Mouse (Mus musculus) testis, adult 2 months (tissue): Measurements from ENCODE around the gene Cyp2u1. TPM values are rescaled to one million over a fixed set of nuclear protein-coding genes. Genes with fewer than 3 reads are reported as not detected.
A peak's percentile ranks its signal among the peaks of the same experiment; 100 is the strongest.
"Not testable (repeated sequence)": the region's sequence is repeated elsewhere in the genome, so short reads cannot be mapped to it uniquely, and the experiment has no call there.

ENCODE experiments used
- H3K27ac ChIP-seq: fragments of 200-500 bp; 2 replicates; pipeline ENCODE4 v1.5.1; 2012; ENCODE audit warnings: low read depth, low read length; ENCODE audit not compliant: control insufficient read depth, insufficient read depth
- H3K27me3 ChIP-seq: fragments of 200-500 bp; 2 replicates; pipeline ENCODE4 v1.6.1; 2012; ENCODE audit warnings: mild to moderate bottlenecking, low read length, moderate library complexity; ENCODE audit not compliant: control insufficient read depth, insufficient read depth
- H3K36me3 ChIP-seq: fragments of 200-500 bp; 2 replicates; pipeline ENCODE4 v1.6.1; 2012; ENCODE audit warnings: mild to moderate bottlenecking, low read length; ENCODE audit not compliant: control insufficient read depth, insufficient read depth
- H3K4me1 ChIP-seq: fragments of 200-500 bp; 2 replicates; pipeline ENCODE4 v1.6.1; 2012; ENCODE audit warnings: low read length; ENCODE audit not compliant: control insufficient read depth, insufficient read depth
- H3K4me3 ChIP-seq: fragments of 200-500 bp; 2 replicates; pipeline ENCODE4 v1.5.1; 2012; ENCODE audit warnings: low read depth, mild to moderate bottlenecking, low read length, moderate library complexity, mixed read lengths; ENCODE audit not compliant: control insufficient read depth
- CTCF ChIP-seq: fragments of 200-500 bp; IDR thresholded peaks from 2 replicates; pipeline ENCODE4 v1.5.1; 2012; ENCODE audit warnings: low read depth, mild to moderate bottlenecking, inconsistent platforms, low read length, moderate library complexity; ENCODE audit not compliant: control insufficient read depth, insufficient read depth, insufficient replicate concordance
- POLR2A ChIP-seq: fragments of 200-500 bp; IDR thresholded peaks from 2 replicates; pipeline ENCODE4 v1.6.1; 2012; ENCODE audit warnings: low read depth, mild to moderate bottlenecking, inconsistent platforms, low read length, moderate library complexity; ENCODE audit not compliant: control insufficient read depth
- polyA plus RNA-seq: library from polyadenylated mRNA; depleted of rRNA; stranded (reverse); fragments of >200 nt; gene quantifications from 2 replicates; pipeline ENCODE4 v1.2.3, GENCODE M21; 2012

Gene Cyp2u1
- polyA plus RNA-seq, 1 experiment, result 4.6 TPM

DNA sequence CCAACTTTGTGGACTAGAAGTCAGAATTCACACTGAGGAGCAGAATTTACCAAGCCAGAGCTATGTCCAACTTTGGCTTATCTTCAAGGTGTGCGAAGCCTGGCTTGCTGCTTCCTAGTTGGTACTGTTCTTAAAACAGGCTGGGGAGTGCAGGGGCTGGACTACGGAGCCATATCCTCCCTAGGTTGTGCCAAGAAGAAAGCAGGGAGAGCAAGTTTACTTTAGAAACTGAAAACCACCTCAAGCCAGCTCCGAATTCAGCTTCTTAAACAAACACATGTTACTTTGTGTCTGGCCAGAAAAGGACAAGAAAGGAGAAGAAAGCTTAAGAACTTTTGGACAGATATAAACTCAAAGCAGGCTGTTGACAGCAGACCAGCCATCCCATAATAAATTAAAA is 37.9 kb upstream of the Cyp2u1 start:
- H3K27ac ChIP-seq, result no peak overlapping the region
- H3K4me3 ChIP-seq, result peak overlapping the region; percentile 63
- TF ChIP-seq CTCF (no peak), POLR2A (no peak)
- no peaks in the 10 kb centered on the region for H3K27me3 ChIP-seq
- no peaks in the 10 kb centered on the region for H3K4me1 ChIP-seq
- no peaks in the 10 kb centered on the region for H3K36me3 ChIP-seq

GRCm38 (mm10) chr3:131339280-131339679 is 36.3 kb upstream of the Cyp2u1 start:
- no peak for TF ChIP-seq POLR2A
- TF ChIP-seq CTCF, result no peak
- Histone ChIP-seq H3K4me1 (peaks cover 3% of the 10 kb centered on the region), H3K36me3 (no peaks in the 10 kb centered on the region), H3K27ac (no peak overlapping the region), H3K4me3 (no peak overlapping the region; the same call in 1 of the 2 replicates), H3K27me3 (no peaks in the 10 kb centered on the region)

- not testable (repeated sequence) for H3K36me3 ChIP-seq, H3K4me3 ChIP-seq, H3K27me3 ChIP-seq, H3K4me1 ChIP-seq, H3K27ac ChIP-seq
Observed at GRCm38 (mm10) chr3:131337749-131338148, 34.7 kb upstream of the Cyp2u1 start.

DNA sequence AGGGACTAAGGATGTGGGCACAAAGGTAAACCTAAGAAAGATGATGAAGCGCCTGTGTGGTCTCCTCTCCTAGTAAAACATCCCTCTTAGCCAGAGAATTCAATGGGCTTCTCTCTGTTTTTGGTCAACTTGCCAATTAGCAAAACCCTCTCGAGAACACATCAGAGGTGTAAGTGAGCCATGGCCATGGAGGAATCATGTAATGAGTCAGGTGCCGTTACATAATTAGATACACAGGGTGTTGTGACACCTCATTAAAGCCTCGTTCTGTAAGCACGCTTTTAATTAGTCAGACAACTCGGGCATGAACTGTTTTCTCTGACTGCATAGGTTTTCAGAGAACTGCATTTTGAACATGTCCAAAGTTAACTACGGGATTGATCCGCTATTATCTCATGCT is 33.6 kb upstream of the Cyp2u1 start:
- Histone ChIP-seq H3K27ac (no peak overlapping the region), H3K36me3 (no peaks in the 10 kb centered on the region), H3K4me1 (peaks cover 4% of the 10 kb centered on the region), H3K27me3 (no peaks in the 10 kb centered on the region), H3K4me3 (no peak overlapping the region)
- TF ChIP-seq POLR2A (no peak), CTCF (no peak)

- TF ChIP-seq CTCF (no peak), POLR2A (no peak)
- Histone ChIP-seq H3K36me3 (no peaks in the 10 kb centered on the region), H3K4me1 (peaks cover 6% of the 10 kb centered on the region), H3K4me3 (no peak overlapping the region), H3K27me3 (no peaks in the 10 kb centered on the region), H3K27ac (no peak overlapping the region)
Observed at GRCm38 (mm10) chr3:131335117-131335547, 32.1 kb upstream of the Cyp2u1 start.

GRCm38 (mm10) chr3:131327189-131327588 is 24.2 kb upstream of the Cyp2u1 start:
- Histone ChIP-seq H3K4me1 (peaks cover 5% of the 10 kb centered on the region; the same call in 1 of the 2 replicates), H3K4me3 (no peak overlapping the region), H3K27me3 (no peaks in the 10 kb centered on the region), H3K36me3 (no peaks in the 10 kb centered on the region), H3K27ac (no peak overlapping the region)
- TF ChIP-seq CTCF, result no peak
- no peak for TF ChIP-seq POLR2A

GRCm38 (mm10) chr3:131326637-131327036 is 23.6 kb upstream of the Cyp2u1 start:
- H3K27me3 ChIP-seq, result no peaks in the 10 kb centered on the region
- peaks cover 9% of the 10 kb centered on the region; the same call in 1 of the 2 replicates for H3K4me1 ChIP-seq
- no peaks in the 10 kb centered on the region for H3K36me3 ChIP-seq
- TF ChIP-seq CTCF, result no peak
- no peak overlapping the region for H3K4me3 ChIP-seq
- no peak overlapping the region for H3K27ac ChIP-seq

DNA sequence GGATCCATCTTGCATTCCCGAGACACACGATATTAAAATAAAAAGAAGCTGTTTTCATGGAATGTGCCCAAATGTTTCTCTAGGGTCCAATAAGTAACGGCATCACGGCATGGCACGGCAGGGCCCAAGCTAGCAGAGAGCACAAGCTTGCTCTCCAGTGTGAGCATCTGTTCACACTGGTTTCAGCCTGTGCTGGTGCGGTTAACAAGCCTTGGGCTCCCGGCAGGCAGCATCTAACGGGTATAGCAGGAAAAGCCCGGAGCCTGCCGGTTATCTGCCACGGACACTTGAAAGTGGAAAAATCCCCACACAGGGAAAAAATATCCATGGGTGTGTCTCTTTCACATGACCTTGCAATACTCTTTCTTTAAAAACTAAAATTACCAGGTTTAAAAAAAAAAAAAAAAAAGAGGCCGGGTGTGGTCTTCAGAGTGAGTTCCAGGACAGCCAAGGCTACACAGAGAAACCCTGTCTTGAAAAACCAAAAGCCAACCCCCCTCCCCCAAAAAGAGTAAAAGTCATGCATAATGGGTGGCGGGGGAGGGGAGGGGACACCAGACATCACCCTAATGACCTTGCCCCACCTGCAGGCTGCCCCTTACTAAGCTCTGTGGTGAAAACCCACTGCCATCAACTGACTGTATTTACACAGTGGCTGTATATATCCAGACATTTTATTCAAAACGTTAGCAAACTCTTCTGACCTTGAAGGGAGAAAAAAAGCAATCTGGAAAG is 19.2 kb upstream of the Cyp2u1 start:
- no peak for TF ChIP-seq CTCF
- no peak for TF ChIP-seq POLR2A
- Histone ChIP-seq H3K36me3 (no peaks in the 10 kb centered on the region), H3K4me3 (no peak overlapping the region), H3K27me3 (no peaks in the 10 kb centered on the region), H3K4me1 (0 out of 2 replicates have a peak, but pooled peaks cover 4% of the 10 kb centered on the region), H3K27ac (peak overlapping the region; percentile 26; the same call in 1 of the 2 replicates)
